Comparison of ENCODE assay signal across 21 mouse cellular contexts in the genomic region with DNA sequence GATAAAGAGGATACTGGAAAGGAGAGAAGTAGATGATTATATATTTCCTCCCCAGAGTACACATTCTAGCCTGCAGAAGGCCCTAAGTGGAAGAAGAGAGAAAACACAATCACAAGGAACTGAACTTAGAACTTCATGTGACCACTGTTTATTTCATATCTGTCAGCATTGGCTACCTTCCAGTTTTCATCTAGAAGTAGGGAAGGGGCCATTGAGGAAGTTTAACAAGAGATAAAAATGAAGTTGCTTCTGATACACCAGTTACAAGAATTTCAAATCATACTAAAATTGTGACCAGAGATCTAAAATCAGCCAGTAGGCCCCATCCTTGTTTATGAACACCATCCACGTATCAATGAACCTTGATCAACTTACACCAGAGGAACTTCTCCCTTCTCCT. TPM values are rescaled to one million over a fixed set of nuclear protein-coding genes. Genes with fewer than 3 reads are reported as not detected.
DNase-seq lines count a peak whose midpoint lies in the region; ATAC-seq and TF ChIP-seq lines count a peak whose summit lies in the region.
"Had no signal": no experiment of that assay in that cellular context is flagged by ENCODE, and none has a peak within 500 bp of the region (broad histone marks: within the 10 kb centered on the region; RNA-seq: fewer than 3 reads in every experiment).

No protein-coding gene starts in this region.

- peak; percentile 6 for DNase-seq in heart, adult 11 months
- peak; percentile 42 for DNase-seq in lung, embryonic 14.5 days
- DNase-seq in lung, postnatal 25 days (ENCODE audit: low spot score): no peak
- DNase-seq in thymus, postnatal 36 days: no peak
- DNase-seq: adrenal gland, adult 8-10 months; adrenal gland, postnatal 25 days; cerebellum, adult 18-20 months; cerebellum, adult 9-11 months; cerebellum, postnatal 25 days; gastrocnemius, postnatal 25 days; heart, adult 2 months had no signal

- no peak overlapping the region for H3K4me3 ChIP-seq in heart, embryonic 11.5 days (ENCODE audit: low read depth, low read length)
- no peak overlapping the region for H3K4me3 ChIP-seq in lung, embryonic 14.5 days (ENCODE audit: low read depth, low read length)
- no peak overlapping the region for H3K4me3 ChIP-seq in macrophage (ENCODE audit: inconsistent target)
- H3K4me3 ChIP-seq: embryonic facial prominence, embryonic 12.5 days; embryonic facial prominence, embryonic 15.5 days; erythroblast, embryonic 14.5 days; forebrain, embryonic 12.5 days; forebrain, embryonic 15.5 days; heart, adult 2 months; heart, embryonic 10.5 days; hindbrain, embryonic 12.5 days; hindbrain, embryonic 15.5 days had no signal

- no peaks in the 10 kb centered on the region for H3K79me2 ChIP-seq in macrophage (ENCODE audit: inconsistent target)

- no peak overlapping the region for H3K27ac ChIP-seq in heart, embryonic 11.5 days (ENCODE audit: low read depth, low read length)
- H3K27ac ChIP-seq in lung, embryonic 14.5 days (ENCODE audit: low read depth): no peak overlapping the region
- H3K27ac ChIP-seq in macrophage: peak overlapping the region; percentile 65
- H3K27ac ChIP-seq: embryonic facial prominence, embryonic 12.5 days; embryonic facial prominence, embryonic 15.5 days; forebrain, embryonic 12.5 days; forebrain, embryonic 15.5 days; heart, adult 2 months; heart, embryonic 10.5 days; hindbrain, embryonic 12.5 days; hindbrain, embryonic 15.5 days had no signal

- no peaks in the 10 kb centered on the region for H3K9me3 ChIP-seq in heart, embryonic 11.5 days (replicated peaks; ENCODE audit: control insufficient read depth, low read length)
- no peaks in the 10 kb centered on the region for H3K9me3 ChIP-seq in lung, embryonic 14.5 days (ENCODE audit: low read depth, low read length)
- H3K9me3 ChIP-seq: embryonic facial prominence, embryonic 12.5 days; embryonic facial prominence, embryonic 15.5 days; forebrain, embryonic 12.5 days; heart, embryonic 10.5 days; hindbrain, embryonic 12.5 days had no signal

- no peak overlapping the region for H3K4me2 ChIP-seq in heart, embryonic 11.5 days
- H3K4me2 ChIP-seq in lung, embryonic 14.5 days: no peak overlapping the region
- H3K4me2 ChIP-seq: embryonic facial prominence, embryonic 12.5 days; embryonic facial prominence, embryonic 15.5 days; forebrain, embryonic 12.5 days; forebrain, embryonic 15.5 days; hindbrain, embryonic 12.5 days; hindbrain, embryonic 15.5 days had no signal

- no peak for ATAC-seq in heart, embryonic 11.5 days (replicated peaks; ENCODE audit: insufficient number of reproducible peaks, low FRiP score, low TSS enrichment)
- no peak for ATAC-seq in lung, embryonic 14.5 days (ENCODE audit: insufficient read depth)
- ATAC-seq: forebrain, embryonic 15.5 days had no signal

- no peaks in the 10 kb centered on the region for H3K4me1 ChIP-seq in heart, embryonic 11.5 days (ENCODE audit: control insufficient read depth, insufficient read depth, low read length)
- H3K4me1 ChIP-seq in lung, embryonic 14.5 days (ENCODE audit: insufficient read depth): no peaks in the 10 kb centered on the region
- H3K4me1 ChIP-seq: embryonic facial prominence, embryonic 12.5 days; embryonic facial prominence, embryonic 15.5 days; forebrain, embryonic 12.5 days; forebrain, embryonic 15.5 days; heart, embryonic 10.5 days; hindbrain, embryonic 12.5 days; hindbrain, embryonic 15.5 days had no signal

- TF ChIP-seq CTCF in lung, embryonic 14.5 days (IDR thresholded peaks at IDR 0.05; ENCODE audit: low read depth): no peak

- H3K36me3 ChIP-seq in heart, embryonic 11.5 days (ENCODE audit: control insufficient read depth, insufficient read depth, low read length): no peaks in the 10 kb centered on the region
- H3K36me3 ChIP-seq in lung, embryonic 14.5 days (ENCODE audit: insufficient read depth): no peaks in the 10 kb centered on the region
- H3K36me3 ChIP-seq in macrophage (ENCODE audit: inconsistent target): no peaks in the 10 kb centered on the region
- H3K36me3 ChIP-seq: embryonic facial prominence, embryonic 12.5 days; embryonic facial prominence, embryonic 15.5 days; forebrain, embryonic 12.5 days; forebrain, embryonic 15.5 days; heart, embryonic 10.5 days; hindbrain, embryonic 12.5 days; hindbrain, embryonic 15.5 days had no signal

- WGBS in heart, embryonic 11.5 days (ENCODE audit: insufficient replicate concordance): 94% methylated on average over 1 of the region's 1 CpGs
- 64% methylated on average over 1 of the region's 1 CpGs for WGBS in lung, embryonic 14.5 days
- 100% methylated on average over 1 of the region's 1 CpGs for WGBS in macrophage (ENCODE audit: missing documents)

- no peak overlapping the region for H3K9ac ChIP-seq in heart, embryonic 11.5 days (ENCODE audit: low read depth, low read length)
- no peak overlapping the region for H3K9ac ChIP-seq in lung, embryonic 14.5 days
- H3K9ac ChIP-seq: embryonic facial prominence, embryonic 12.5 days; embryonic facial prominence, embryonic 15.5 days; forebrain, embryonic 12.5 days; forebrain, embryonic 15.5 days; hindbrain, embryonic 12.5 days; hindbrain, embryonic 15.5 days had no signal

- H3K27me3 ChIP-seq in heart, embryonic 11.5 days (ENCODE audit: control insufficient read depth, insufficient read depth, low read length): no peaks in the 10 kb centered on the region
- no peaks in the 10 kb centered on the region for H3K27me3 ChIP-seq in lung, embryonic 14.5 days (ENCODE audit: insufficient read depth, low read length)
- H3K27me3 ChIP-seq: embryonic facial prominence, embryonic 12.5 days; embryonic facial prominence, embryonic 15.5 days; forebrain, embryonic 12.5 days; forebrain, embryonic 15.5 days; hindbrain, embryonic 12.5 days; hindbrain, embryonic 15.5 days had no signal

RNA-seq across cellular contexts. Expression of a gene that starts 19.5 kb away (rescaled TPM):
- polyA plus RNA-seq in heart, embryonic 11.5 days (2014; fragmentation: Nextera tagmentation; extraction: Ambion mirVana): 94.5 and 101 TPM in 2 replicates
- 89.8 and 94.7 TPM in 2 replicates for polyA plus RNA-seq in lung, embryonic 14.5 days (2014; fragmentation: Nextera tagmentation; extraction: Ambion mirVana)
- 10 to 100 TPM in 17 of 26 experiments, 1 to 10 TPM in 9; 4.4 to 50.8 (median 13.6) TPM for total RNA-seq in macrophage (2018; cell fraction: chromatin; rRNA removed)
- total RNA-seq in macrophage (2018; cell fraction: cytosol; rRNA removed): 100 to 1,000 TPM in 22 of 26 experiments, 10 to 100 TPM in 4; 89.5 to 266 (median 174) TPM
- total RNA-seq in macrophage (2018; cell fraction: nucleus; rRNA removed): 100 to 1,000 TPM in 5 of 26 experiments, 10 to 100 TPM in 21; 28.0 to 154 (median 47.5) TPM
- polyA plus RNA-seq in macrophage (2018): 207 to 457 TPM (median 368 TPM) in 3 replicates

Comparison
In these comparisons a context has a peak if more than half of its experiments do, and no peak if none do; other contexts are left out.
1. DNase-seq: peak in heart, adult 11 months (single experiment) and lung, embryonic 14.5 days (single experiment); none in lung, postnatal 25 days (single experiment) and thymus, postnatal 36 days (0 of 2).